Mouse (Mus musculus) embryonic facial prominence, embryonic 15.5 days (tissue): ENCODE data around the gene Plac8. TPM values are rescaled to one million over a fixed set of nuclear protein-coding genes. Genes with fewer than 3 reads are reported as not detected.

ENCODE experiments used
- ATAC-seq: fragments of 200-750 bp; cut with Nextera tagmentation; 2 replicates; pipeline ENCODE4 v1.8.0; 2017; ENCODE audit warnings: low read depth, moderate TSS enrichment; ENCODE audit not compliant: insufficient number of reproducible peaks, low FRiP score, low TSS enrichment
- H3K27ac ChIP-seq: fragments of 300-500 bp; sonication (generic); replicated peaks from 2 replicates; pipeline ENCODE4 v1.5.1; 2015; ENCODE audit warnings: mild to moderate bottlenecking, inconsistent platforms
- H3K27me3 ChIP-seq: fragments of 300-500 bp; sonication (generic); 2 replicates; pipeline ENCODE4 v1.6.1; 2015; ENCODE audit warnings: inconsistent platforms
- H3K36me3 ChIP-seq: fragments of 300-500 bp; sonication (generic); 2 replicates; pipeline ENCODE4 v1.6.1; 2015; ENCODE audit warnings: mild to moderate bottlenecking, inconsistent platforms
- H3K4me1 ChIP-seq: fragments of 300-500 bp; sonication (generic); 2 replicates; pipeline ENCODE4 v1.6.1; 2015; ENCODE audit warnings: inconsistent platforms
- H3K4me2 ChIP-seq: fragments of 300-500 bp; sonication (generic); replicated peaks from 2 replicates; pipeline ENCODE4 v1.6.1; 2015; ENCODE audit warnings: mild to moderate bottlenecking, inconsistent platforms
- H3K4me3 ChIP-seq: fragments of 300-500 bp; sonication (generic); replicated peaks from 2 replicates; pipeline ENCODE4 v1.5.1; 2015; ENCODE audit warnings: mild to moderate bottlenecking, inconsistent platforms
- H3K9ac ChIP-seq: fragments of 300-500 bp; sonication (generic); 2 replicates; pipeline ENCODE4 v1.6.1; 2015; ENCODE audit warnings: inconsistent platforms
- H3K9me3 ChIP-seq: fragments of 300-500 bp; sonication (generic); replicated peaks from 2 replicates; pipeline ENCODE4 v1.6.1; 2016; ENCODE audit warnings: inconsistent platforms
- WGBS: fragments of 180-500 bp; shearing (Covaris S2); methylation state at CpG from one replicate; pipeline ENCODE4 v1.1.7; 2015; 5-methylcytosine and 5-hydroxymethylcytosine counted together
- polyA plus RNA-seq: library from polyadenylated mRNA; unstranded; fragments of >200 nt; fragmentation: Nextera tagmentation; extraction: Ambion mirVana; gene quantifications from 2 replicates; pipeline ENCODE4 v1.2.1, GENCODE M21; 2015

Gene Plac8
- polyA plus RNA-seq, 1 experiment from 2014 or later = 9.8 TPM

- Histone ChIP-seq H3K4me1 (no peaks in the 10 kb centered on the region), H3K27ac (no peak overlapping the region), H3K36me3 (no peaks in the 10 kb centered on the region), H3K4me3 (no peak overlapping the region), H3K9ac (no peak overlapping the region), H3K27me3 (no peaks in the 10 kb centered on the region), H3K4me2 (no peak overlapping the region), H3K9me3 (no peaks in the 10 kb centered on the region; the same call in 1 of the 2 replicates)
- ATAC-seq = no peak
- WGBS = 56% methylated on average over 11 of the region's 11 CpGs
Observed at GRCm38 (mm10) chr5:100597886-100598485, 25.9 kb upstream of the Plac8 start.

- H3K9ac ChIP-seq = no peak overlapping the region
- H3K36me3 ChIP-seq = no peaks in the 10 kb centered on the region
- H3K4me3 ChIP-seq = no peak overlapping the region
- 82% methylated on average over 6 of the region's 6 CpGs for WGBS
- no peaks in the 10 kb centered on the region; the same call in 1 of the 2 replicates for H3K9me3 ChIP-seq
- ATAC-seq = no peak
- H3K27me3 ChIP-seq = no peaks in the 10 kb centered on the region
- H3K4me1 ChIP-seq = no peaks in the 10 kb centered on the region
- no peak overlapping the region for H3K4me2 ChIP-seq
- H3K27ac ChIP-seq = no peak overlapping the region
Observed at GRCm38 (mm10) chr5:100595999-100596398, 24.0 kb upstream of the Plac8 start.

DNA sequence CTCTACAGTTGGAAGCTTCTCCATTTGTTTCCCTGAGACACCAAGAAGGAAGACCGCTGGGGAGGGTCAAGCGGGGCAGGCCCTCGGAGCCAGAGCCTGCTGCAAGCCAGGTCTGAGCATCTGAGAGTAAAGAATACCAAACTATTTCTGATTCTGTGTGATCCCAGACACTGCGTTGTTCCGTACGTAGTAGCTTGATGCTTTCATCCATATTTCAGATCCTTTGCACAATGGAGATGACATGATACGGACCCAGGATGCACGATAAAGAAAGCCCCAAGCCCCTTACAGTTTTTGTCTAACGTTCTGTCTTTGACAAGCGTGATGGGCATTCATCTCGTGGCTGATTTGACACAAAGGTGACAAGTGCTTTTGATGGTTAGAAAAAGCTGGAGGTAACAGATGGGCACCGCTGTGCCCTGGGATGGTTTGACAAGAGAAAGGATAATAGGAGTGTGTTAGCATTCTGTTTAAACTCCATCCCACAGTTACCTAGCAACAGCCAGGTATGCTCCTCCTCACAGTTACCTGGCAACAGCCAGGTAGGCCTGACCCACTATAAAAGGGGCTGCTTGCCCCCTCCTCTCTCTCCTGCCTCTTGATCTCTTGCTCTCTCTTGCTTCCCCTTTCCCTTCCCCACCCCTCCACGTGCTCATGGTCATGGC is 22.9 kb upstream of the Plac8 start:
- Histone ChIP-seq H3K4me3 (no peak overlapping the region), H3K9me3 (no peaks in the 10 kb centered on the region; the same call in 1 of the 2 replicates), H3K9ac (no peak overlapping the region), H3K36me3 (no peaks in the 10 kb centered on the region), H3K27me3 (no peaks in the 10 kb centered on the region), H3K27ac (no peak overlapping the region), H3K4me1 (no peaks in the 10 kb centered on the region), H3K4me2 (no peak overlapping the region)
- no peak for ATAC-seq
- 86% methylated on average over 13 of the region's 13 CpGs for WGBS

GRCm38 (mm10) chr5:100590505-100590904 is 18.5 kb upstream of the Plac8 start:
- Histone ChIP-seq H3K9me3 (no peaks in the 10 kb centered on the region; the same call in 1 of the 2 replicates), H3K4me2 (no peak overlapping the region), H3K36me3 (no peaks in the 10 kb centered on the region), H3K9ac (no peak overlapping the region), H3K27ac (no peak overlapping the region), H3K4me3 (no peak overlapping the region), H3K27me3 (no peaks in the 10 kb centered on the region), H3K4me1 (no peaks in the 10 kb centered on the region)
- ATAC-seq = no peak
- 83% methylated on average over 5 of the region's 5 CpGs for WGBS

DNA sequence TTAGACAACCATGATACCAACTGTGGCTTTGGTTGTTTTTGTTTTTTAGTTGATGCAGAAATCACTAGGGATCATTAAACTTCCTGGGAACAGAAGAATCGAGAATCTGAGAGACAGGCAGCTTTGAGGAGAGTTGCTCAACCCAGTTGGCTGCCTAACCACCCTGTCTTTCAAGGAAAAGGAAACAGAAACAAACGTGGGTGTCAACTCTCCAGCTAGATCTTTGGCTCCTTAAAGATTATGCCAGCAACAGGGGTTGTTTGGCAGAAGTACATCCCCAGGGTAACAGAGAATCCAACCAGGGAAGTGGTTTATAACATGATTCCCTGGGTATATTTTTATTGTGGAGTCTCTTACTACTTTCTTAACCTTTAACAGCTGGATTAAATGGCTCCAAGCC is 15.6 kb upstream of the Plac8 start:
- H3K4me1 ChIP-seq = no peaks in the 10 kb centered on the region
- H3K27me3 ChIP-seq = no peaks in the 10 kb centered on the region
- H3K9me3 ChIP-seq = no peaks in the 10 kb centered on the region
- no peak overlapping the region for H3K9ac ChIP-seq
- no peak overlapping the region for H3K4me3 ChIP-seq
- H3K4me2 ChIP-seq = no peak overlapping the region
- H3K36me3 ChIP-seq = no peaks in the 10 kb centered on the region
- no peak for ATAC-seq
- WGBS = 32% methylated on average over 2 of the region's 2 CpGs
- no peak overlapping the region for H3K27ac ChIP-seq

DNA sequence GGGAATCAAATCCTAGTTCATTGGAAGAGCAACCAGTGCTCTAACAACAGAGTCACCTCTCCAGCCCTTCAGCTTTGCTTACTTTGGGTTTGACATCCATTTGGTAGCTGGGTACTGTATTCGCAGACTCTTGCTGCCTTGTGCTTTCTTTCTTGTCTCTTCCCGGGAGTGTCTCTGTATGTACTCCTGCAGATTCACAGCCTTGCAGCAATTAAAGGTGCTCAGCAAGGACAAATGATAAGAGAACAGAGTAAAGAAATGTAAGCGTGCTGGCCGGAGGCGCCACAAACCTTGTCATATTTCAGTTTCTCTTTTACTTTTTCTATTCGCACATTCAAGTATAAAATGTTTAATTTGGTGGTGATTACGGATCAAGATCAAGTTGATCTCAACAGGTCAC is 15.1 kb upstream of the Plac8 start:
- 89% methylated on average over 7 of the region's 7 CpGs for WGBS
- no peak overlapping the region for H3K27ac ChIP-seq
- ATAC-seq = no peak
- H3K36me3 ChIP-seq = no peaks in the 10 kb centered on the region
- H3K9ac ChIP-seq = no peak overlapping the region
- H3K4me2 ChIP-seq = no peak overlapping the region
- H3K4me1 ChIP-seq = no peaks in the 10 kb centered on the region
- H3K9me3 ChIP-seq = no peaks in the 10 kb centered on the region
- no peaks in the 10 kb centered on the region for H3K27me3 ChIP-seq
- no peak overlapping the region for H3K4me3 ChIP-seq

DNA sequence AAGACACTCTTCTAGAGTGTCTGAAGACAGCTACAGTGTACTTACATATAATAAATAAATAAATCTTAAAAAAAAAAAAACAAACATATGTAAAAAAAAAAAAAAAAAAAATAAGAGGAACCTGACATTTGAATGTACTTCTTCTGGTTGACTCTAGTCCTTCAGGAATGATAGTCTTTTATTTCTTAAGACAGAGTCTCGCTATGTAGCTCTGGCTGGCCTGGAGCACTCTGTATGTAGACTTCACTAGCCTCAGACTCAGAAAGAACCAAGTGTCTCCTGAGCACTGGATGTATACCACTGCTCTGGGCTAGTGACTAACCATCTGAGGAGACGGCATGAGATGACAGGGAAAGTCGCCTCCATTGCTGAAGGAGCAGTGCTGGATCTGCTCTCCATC is 13.6 kb upstream of the Plac8 start:
- ATAC-seq = no peak
- H3K9me3 ChIP-seq = no peaks in the 10 kb centered on the region
- H3K9ac ChIP-seq = no peak overlapping the region
- H3K27ac ChIP-seq = no peak overlapping the region
- no peaks in the 10 kb centered on the region for H3K4me1 ChIP-seq
- H3K27me3 ChIP-seq = no peaks in the 10 kb centered on the region
- H3K4me2 ChIP-seq = no peak overlapping the region
- H3K36me3 ChIP-seq = no peaks in the 10 kb centered on the region
- 87% methylated on average over 3 of the region's 3 CpGs for WGBS
- H3K4me3 ChIP-seq = no peak overlapping the region

DNA sequence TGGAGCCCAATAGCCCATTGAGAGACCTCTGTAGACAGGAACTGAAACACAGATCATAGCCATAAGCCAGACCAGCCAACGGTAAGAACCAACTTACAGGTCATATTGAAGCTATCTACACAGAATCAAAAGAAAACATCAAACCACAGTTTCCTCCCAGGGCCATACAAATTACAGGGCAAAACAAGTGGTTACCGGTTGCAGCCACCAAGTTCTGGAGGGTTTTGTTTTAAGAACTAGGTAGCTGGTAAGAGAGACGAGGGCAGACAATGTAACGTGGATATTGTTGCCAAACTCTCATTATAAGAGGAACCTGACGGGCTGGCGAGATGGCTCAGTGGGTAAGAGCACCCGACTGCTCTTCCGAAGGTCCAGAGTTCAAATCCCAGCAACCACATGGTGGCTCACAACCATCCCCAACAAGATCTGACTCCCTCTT is 13.2 kb upstream of the Plac8 start:
- Histone ChIP-seq H3K9ac (no peak overlapping the region), H3K4me3 (no peak overlapping the region), H3K4me1 (no peaks in the 10 kb centered on the region), H3K9me3 (no peaks in the 10 kb centered on the region), H3K4me2 (no peak overlapping the region), H3K27ac (no peak overlapping the region), H3K36me3 (no peaks in the 10 kb centered on the region), H3K27me3 (no peaks in the 10 kb centered on the region)
- WGBS = 82% methylated on average over 8 of the region's 8 CpGs
- no peak for ATAC-seq

DNA sequence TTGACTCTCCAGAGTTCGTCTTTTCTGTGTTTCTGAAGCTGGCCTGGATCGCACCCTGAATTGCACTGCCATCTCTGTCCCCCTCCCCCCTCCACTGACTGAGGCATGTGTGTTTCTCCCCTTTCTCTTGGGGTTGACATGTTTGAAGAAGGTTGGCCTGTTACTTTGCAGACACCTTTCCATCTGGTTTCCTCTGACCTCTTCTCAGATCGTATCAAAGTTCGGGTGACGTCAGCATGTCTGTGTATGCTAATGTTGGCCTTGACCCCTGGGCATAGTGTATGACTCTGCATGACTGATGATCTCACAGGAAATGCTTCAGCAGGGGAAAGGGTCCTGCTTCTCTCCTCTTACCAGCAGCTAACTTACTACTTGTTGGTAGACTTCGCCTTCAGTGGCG is 11.0 kb upstream of the Plac8 start:
- Histone ChIP-seq H3K4me3 (no peak overlapping the region), H3K27me3 (no peaks in the 10 kb centered on the region), H3K9ac (no peak overlapping the region), H3K4me2 (no peak overlapping the region), H3K27ac (no peak overlapping the region), H3K9me3 (no peaks in the 10 kb centered on the region), H3K36me3 (no peaks in the 10 kb centered on the region), H3K4me1 (no peaks in the 10 kb centered on the region)
- 84% methylated on average over 7 of the region's 7 CpGs for WGBS
- ATAC-seq = no peak

GRCm38 (mm10) chr5:100582435-100582826 is 10.4 kb upstream of the Plac8 start:
- H3K4me2 ChIP-seq = no peak overlapping the region
- no peaks in the 10 kb centered on the region for H3K36me3 ChIP-seq
- no peaks in the 10 kb centered on the region for H3K9me3 ChIP-seq
- no peak overlapping the region for H3K4me3 ChIP-seq
- ATAC-seq = no peak
- no peak overlapping the region for H3K27ac ChIP-seq
- no peaks in the 10 kb centered on the region for H3K4me1 ChIP-seq
- no peak overlapping the region for H3K9ac ChIP-seq
- H3K27me3 ChIP-seq = no peaks in the 10 kb centered on the region
- 77% methylated on average over 5 of the region's 5 CpGs for WGBS

- Histone ChIP-seq H3K9me3 (no peaks in the 10 kb centered on the region), H3K9ac (no peak overlapping the region), H3K4me3 (no peak overlapping the region), H3K36me3 (no peaks in the 10 kb centered on the region), H3K4me1 (no peaks in the 10 kb centered on the region), H3K27ac (no peak overlapping the region), H3K4me2 (no peak overlapping the region), H3K27me3 (no peaks in the 10 kb centered on the region)
- ATAC-seq = no peak
- WGBS = 57% methylated on average over 11 of the region's 11 CpGs
Observed at GRCm38 (mm10) chr5:100581622-100582434, 9.8 kb upstream of the Plac8 start.
